9 mouse cellular contexts compared by ENCODE assay signal in genomic region chr2:135926660-135927343, GRCm38 (mm10).
DNase-seq lines count a peak whose midpoint lies in the region; ATAC-seq and TF ChIP-seq lines count a peak whose summit lies in the region.
"Had no signal": no experiment of that assay in that cellular context is flagged by ENCODE, and none has a peak within 500 bp of the region (broad histone marks: within the 10 kb centered on the region; RNA-seq: fewer than 3 reads in every experiment).

No protein-coding gene starts in this region.

- H3K27me3 ChIP-seq in kidney, embryonic 16.5 days (ENCODE audit: insufficient read depth, low read length): no peaks in the 10 kb centered on the region
- H3K27me3 ChIP-seq: CH12.LX had no signal

- 75% methylated on average over 8 of the region's 8 CpGs for WGBS in kidney, embryonic 16.5 days
- 60% methylated on average over 8 of the region's 8 CpGs for WGBS in lung, adult 2 months

- no peak overlapping the region for H3K4me3 ChIP-seq in kidney, embryonic 16.5 days (ENCODE audit: low read length)
- no peak overlapping the region for H3K4me3 ChIP-seq in lung, adult 2 months (replicated peaks; ENCODE audit: extremely low read depth, low read depth, low read length)

- no peaks in the 10 kb centered on the region for H3K4me1 ChIP-seq in kidney, embryonic 16.5 days (ENCODE audit: insufficient read depth, low read length)
- H3K4me1 ChIP-seq in lung, adult 2 months (ENCODE audit: control insufficient read depth, insufficient read depth, low read length): no peaks in the 10 kb centered on the region

- ATAC-seq in frontal cortex, adult (ENCODE audit: low TSS enrichment): no peak
- ATAC-seq in cerebellum, adult (ENCODE audit: insufficient number of reproducible peaks, low FRiP score, low TSS enrichment): peak; percentile 37; the same call in 1 of the 2 replicates
- ATAC-seq in kidney, embryonic 16.5 days (ENCODE audit: low FRiP score, low TSS enrichment): peak; percentile 57

- peak; percentile 27 to 70 for DNase-seq in frontal cortex, postnatal 36 days (ENCODE audit: low spot score in 2 of 2)
- DNase-seq in CD4-positive, CD25-positive, alpha-beta regulatory T cell, adult 2 months (ENCODE audit: low read depth, low spot score): peak; percentile 64
- DNase-seq in gastrocnemius, postnatal 10 days: peak; percentile 32
- peak; percentile 37 for DNase-seq in lung, adult 2 months
- peak; percentile 40 to 63 for DNase-seq in right cerebral cortex, postnatal 10 days (ENCODE audit: low spot score in 2 of 2)

- no peaks in the 10 kb centered on the region for H3K36me3 ChIP-seq in kidney, embryonic 16.5 days (ENCODE audit: insufficient read depth, low read length)

- no peak for TF ChIP-seq POLR2A in lung, adult 2 months (IDR thresholded peaks at IDR 0.05; ENCODE audit: borderline replicate concordance, extremely low read depth, low read depth, low read length)

- no peak overlapping the region for H3K27ac ChIP-seq in kidney, embryonic 16.5 days (ENCODE audit: low read length)

- no peak overlapping the region for H3K9ac ChIP-seq in kidney, embryonic 16.5 days (replicated peaks; ENCODE audit: low read length)

- TF ChIP-seq CTCF in lung, adult 2 months (IDR thresholded peaks at IDR 0.05; ENCODE audit: insufficient read depth, low read length): no peak; the same call in 1 of the 2 replicates

- no peak overlapping the region for H3K4me2 ChIP-seq in kidney, embryonic 16.5 days (replicated peaks; ENCODE audit: low read depth, low read length)

- no peaks in the 10 kb centered on the region for H3K9me3 ChIP-seq in kidney, embryonic 16.5 days (ENCODE audit: low read length)
